In the genomic region with DNA sequence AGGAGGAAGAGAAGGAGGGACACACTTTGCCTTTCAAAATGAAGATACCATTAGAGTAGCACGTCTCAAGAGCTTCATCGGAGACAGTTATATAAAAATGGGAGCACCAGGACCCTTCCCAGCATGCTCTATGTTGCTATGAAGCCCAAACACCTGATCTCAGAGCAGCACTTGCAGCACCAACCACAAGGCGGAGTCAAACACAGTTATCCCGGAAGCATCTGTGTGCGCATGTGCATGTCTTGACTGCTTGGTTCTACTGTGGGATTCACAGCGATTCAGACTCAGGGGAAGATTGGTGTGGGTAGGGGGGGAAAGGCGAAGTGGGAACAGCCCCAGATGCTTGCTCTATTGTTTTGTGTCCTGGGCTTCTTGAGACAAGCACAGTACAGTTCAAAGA, we compare ENCODE assay signal across 8 mouse cellular contexts. TPM values are rescaled to one million over a fixed set of nuclear protein-coding genes. Genes with fewer than 3 reads are reported as not detected.
DNase-seq lines count a peak whose midpoint lies in the region; ATAC-seq and TF ChIP-seq lines count a peak whose summit lies in the region.

No protein-coding gene starts in this region.

- no peak overlapping the region for H3K9ac ChIP-seq in hindbrain, postnatal 0 days (replicated peaks; ENCODE audit: low read length)
- H3K9ac ChIP-seq in hindbrain, embryonic 16.5 days (ENCODE audit: low read depth, low read length), result no peak overlapping the region
- no peak overlapping the region for H3K9ac ChIP-seq in CH12.LX (ENCODE audit: insufficient read depth, low read depth)
- no peak overlapping the region for H3K9ac ChIP-seq in liver, postnatal 0 days (replicated peaks)

- TF ChIP-seq RAD21 in CH12.LX (IDR thresholded peaks at IDR 0.05; ENCODE audit: low read depth, low read length), result peak; percentile 67

- H3K27ac ChIP-seq in hindbrain, postnatal 0 days, result no peak overlapping the region
- H3K27ac ChIP-seq in hindbrain, embryonic 16.5 days (ENCODE audit: low read depth, low read length), result no peak overlapping the region
- no peak overlapping the region for H3K27ac ChIP-seq in CH12.LX (ENCODE audit: insufficient read depth, low read depth)
- no peak overlapping the region for H3K27ac ChIP-seq in cortical plate, adult 2 months (ENCODE audit: insufficient read depth, low read length)
- no peak overlapping the region for H3K27ac ChIP-seq in liver, postnatal 0 days (ENCODE audit: low read depth)

- peak; percentile 62; the same call in 1 of the 2 replicates for ATAC-seq in hindbrain, postnatal 0 days
- no peak for ATAC-seq in hindbrain, embryonic 16.5 days
- no peak for ATAC-seq in liver, postnatal 0 days

- DNase-seq in hindbrain, postnatal 0 days (ENCODE audit: low spot score), result peak; percentile 55
- DNase-seq in CH12.LX (ENCODE audit: extremely low read depth), result peak; percentile 72
- DNase-seq in liver, postnatal 0 days, result peak; percentile 65
- DNase-seq in thymus, postnatal 10 days (ENCODE audit: low spot score in 2 of 2), result peak; percentile 42 to 60
- DNase-seq in c-Kit-positive CD71-positive TER-119-positive erythroid progenitor cells, embryonic 14.5 days (ENCODE audit: low spot score), result no peak
- no peak for DNase-seq in urinary bladder, postnatal 36 days (ENCODE audit: low spot score in 2 of 2)

- no peak overlapping the region for H3K4me2 ChIP-seq in hindbrain, postnatal 0 days (ENCODE audit: low read depth, low read length)
- no peak overlapping the region for H3K4me2 ChIP-seq in hindbrain, embryonic 16.5 days (ENCODE audit: low read length)
- no peak overlapping the region for H3K4me2 ChIP-seq in CH12.LX (ENCODE audit: insufficient read depth, low read depth, poor library complexity, severe bottlenecking)
- H3K4me2 ChIP-seq in liver, postnatal 0 days (ENCODE audit: low read depth, low read length), result no peak overlapping the region

- H3K4me1 ChIP-seq in hindbrain, postnatal 0 days (ENCODE audit: insufficient read depth, low read length), result no peaks in the 10 kb centered on the region
- peaks cover 5% of the 10 kb centered on the region for H3K4me1 ChIP-seq in hindbrain, embryonic 16.5 days (ENCODE audit: control insufficient read depth, insufficient read depth, low read depth, low read length)
- peaks cover 0 to 7% of the 10 kb centered on the region in 2 experiments; a peak in 2 of 4 replicates for H3K4me1 ChIP-seq in CH12.LX (ENCODE audit: control insufficient read depth in 1 of 2, insufficient read depth in 2 of 2)
- H3K4me1 ChIP-seq in cortical plate, adult 2 months (ENCODE audit: control insufficient read depth, insufficient read depth, low read length), result no peaks in the 10 kb centered on the region
- H3K4me1 ChIP-seq in liver, postnatal 0 days (ENCODE audit: insufficient read depth), result 0 out of 2 replicates have a peak, but pooled peaks cover 3% of the 10 kb centered on the region

- H3K27me3 ChIP-seq in hindbrain, postnatal 0 days (ENCODE audit: insufficient read depth, low read length), result no peaks in the 10 kb centered on the region
- no peaks in the 10 kb centered on the region for H3K27me3 ChIP-seq in hindbrain, embryonic 16.5 days (replicated peaks; ENCODE audit: control insufficient read depth, insufficient read depth, low read length)
- no peaks in the 10 kb centered on the region for H3K27me3 ChIP-seq in CH12.LX (replicated peaks)
- H3K27me3 ChIP-seq in liver, postnatal 0 days (ENCODE audit: insufficient read depth, low read length), result no peaks in the 10 kb centered on the region

- H3K36me3 ChIP-seq in hindbrain, postnatal 0 days (ENCODE audit: insufficient read depth, low read length), result no peaks in the 10 kb centered on the region
- no peaks in the 10 kb centered on the region for H3K36me3 ChIP-seq in hindbrain, embryonic 16.5 days (ENCODE audit: control insufficient read depth, insufficient read depth, low read length)
- H3K36me3 ChIP-seq in CH12.LX (replicated peaks in 1 of 2; ENCODE audit: control insufficient read depth in 1 of 2, insufficient read depth in 1 of 2, low read length in 1 of 2), result peaks cover 10 to 44% of the 10 kb centered on the region in 2 experiments
- peaks cover 34% of the 10 kb centered on the region for H3K36me3 ChIP-seq in liver, postnatal 0 days (replicated peaks; ENCODE audit: insufficient read depth, low read length)

- no peaks in the 10 kb centered on the region for H3K79me2 ChIP-seq in CH12.LX (replicated peaks; ENCODE audit: control insufficient read depth, extremely low read depth, insufficient read depth, poor library complexity, severe bottlenecking)

- dilution Hi-C loops in CH12.LX (cut with MboI; ENCODE audit: extremely low pct_ligation_motif_present, extremely low pct_unique_long_range_greater_than_20kb, low sequenced_read_pairs), result no loop called here

- WGBS in hindbrain, postnatal 0 days, result 75% methylated on average over 7 of the region's 7 CpGs
- WGBS in hindbrain, embryonic 16.5 days, result 78% methylated on average over 7 of the region's 7 CpGs
- WGBS in liver, postnatal 0 days (ENCODE audit: insufficient replicate concordance), result 69% methylated on average over 7 of the region's 7 CpGs

- H3K4me3 ChIP-seq in hindbrain, postnatal 0 days (ENCODE audit: low read length), result no peak overlapping the region
- H3K4me3 ChIP-seq in hindbrain, embryonic 16.5 days (ENCODE audit: low read length), result no peak overlapping the region
- no peak overlapping the region for H3K4me3 ChIP-seq in CH12.LX (replicated peaks in 1 of 3; ENCODE audit: low read depth in 2 of 3, low read length in 2 of 3, poor library complexity in 1 of 3)
- H3K4me3 ChIP-seq in cortical plate, adult 2 months (ENCODE audit: insufficient read depth, low read length), result no peak overlapping the region
- H3K4me3 ChIP-seq in liver, postnatal 0 days (ENCODE audit: low read depth, low read length), result no peak overlapping the region

- no peak for TF ChIP-seq EP300 in CH12.LX (IDR thresholded peaks at IDR 0.05; ENCODE audit: low read length)
- no peak for TF ChIP-seq EP300 in liver, postnatal 0 days (IDR thresholded peaks at IDR 0.05; ENCODE audit: low read depth)

- no peak for TF ChIP-seq POLR2A in CH12.LX (IDR thresholded peaks at IDR 0.05; ENCODE audit: low read depth, low read length)
- no peak for TF ChIP-seq POLR2A in cortical plate, adult 2 months (IDR thresholded peaks at IDR 0.05; ENCODE audit: extremely low read depth, insufficient read depth, low read length)

- peak; percentile 67 for TF ChIP-seq CTCF in hindbrain, postnatal 0 days (IDR thresholded peaks at IDR 0.05; ENCODE audit: low read depth)
- peak; percentile 33 to 71; a peak in 3 of 4 replicates for TF ChIP-seq CTCF in CH12.LX (conservative IDR thresholded peaks at IDR 0.05 in 1 of 2, IDR thresholded peaks at IDR 0.05 in 1 of 2; ENCODE audit: low read depth in 2 of 2, low read length in 2 of 2)
- peak; percentile 26; the same call in 1 of the 2 replicates for TF ChIP-seq CTCF in cortical plate, adult 2 months (IDR thresholded peaks at IDR 0.05; ENCODE audit: extremely low read depth, insufficient read depth, low read length)
- peak; percentile 71 for TF ChIP-seq CTCF in liver, postnatal 0 days (IDR thresholded peaks at IDR 0.05; ENCODE audit: low read depth)

- in situ Hi-C loops in CH12.LX (cut with MboI; ENCODE audit: low pct_ligation_motif_present, low pct_unique_long_range_greater_than_20kb, low sequenced_read_pairs), result no loop called here

- H3K9me3 ChIP-seq in hindbrain, postnatal 0 days (ENCODE audit: low read length), result no peaks in the 10 kb centered on the region
- H3K9me3 ChIP-seq in hindbrain, embryonic 16.5 days (ENCODE audit: control insufficient read depth, low read length), result no peaks in the 10 kb centered on the region
- no peaks in the 10 kb centered on the region for H3K9me3 ChIP-seq in CH12.LX (replicated peaks; ENCODE audit: low read length)
- H3K9me3 ChIP-seq in liver, postnatal 0 days (ENCODE audit: low read length), result no peaks in the 10 kb centered on the region

TF ChIP-seq in CH12.LX, 34 proteins besides CTCF, POLR2A, EP300 and RAD21 (continues in another document):
- no peak for TF ChIP-seq ZC3H11A (IDR thresholded peaks at IDR 0.05; ENCODE audit: low read depth, low read length)
- no peak for TF ChIP-seq MEF2A (IDR thresholded peaks at IDR 0.05; ENCODE audit: borderline replicate concordance, low read depth, low read length)
- no peak for TF ChIP-seq ZKSCAN1 (IDR thresholded peaks at IDR 0.05; ENCODE audit: borderline replicate concordance, low read depth, low read length)
- TF ChIP-seq CHD1 (IDR thresholded peaks at IDR 0.05; ENCODE audit: low read depth, low read length), result no peak
- TF ChIP-seq USF1 (IDR thresholded peaks at IDR 0.05; ENCODE audit: low read depth, low read length), result no peak
- no peak for TF ChIP-seq POLR2AphosphoS2 (IDR thresholded peaks at IDR 0.05; ENCODE audit: low read depth, low read length)
- no peak for TF ChIP-seq HCFC1 (IDR thresholded peaks at IDR 0.05; ENCODE audit: low read depth, low read length)

RNA-seq across cellular contexts. Expression of a gene that starts 21.2 kb away (rescaled TPM):
- 4.2 and 7.0 TPM in 2 replicates for total RNA-seq in hindbrain, postnatal 0 days (2014; rRNA removed)
- polyA plus RNA-seq in hindbrain, postnatal 0 days (2015; fragmentation: Nextera tagmentation; extraction: Ambion mirVana), result 2.3 and 4.2 TPM in 2 replicates
- 3.3 TPM in 2 replicates for polyA plus RNA-seq in hindbrain, embryonic 16.5 days (2015; fragmentation: Nextera tagmentation; extraction: Ambion mirVana)
- total RNA-seq in CH12.LX (2012; rRNA removed) (4.5 and 6.6 TPM in 2 replicates), CH12.LX (2014; rRNA removed) (4.2 and 4.5 TPM in 2 replicates)
- 6.4 and 7.3 TPM in 2 replicates for polyA plus RNA-seq in CH12.LX (2012; ENCODE audit: insufficient read length, low read depth)
- 4.6 and 5.3 TPM in 2 replicates for polyA plus RNA-seq in cortical plate, adult 2 months (2012; rRNA removed)
- 8.2 and 9.3 TPM in 2 replicates for polyA plus RNA-seq in liver, postnatal 0 days (2015; fragmentation: Nextera tagmentation; extraction: Ambion mirVana)

RNA-seq across cellular contexts. Expression of a gene that starts 51.0 kb away (rescaled TPM):
- total RNA-seq in hindbrain, postnatal 0 days (2014; rRNA removed), result 0.31 and 1.7 TPM in 2 replicates
- 19.1 and 28.5 TPM in 2 replicates for polyA plus RNA-seq in hindbrain, postnatal 0 days (2015; fragmentation: Nextera tagmentation; extraction: Ambion mirVana)
- 12.5 TPM in 2 replicates for polyA plus RNA-seq in hindbrain, embryonic 16.5 days (2015; fragmentation: Nextera tagmentation; extraction: Ambion mirVana)
- 6.5 and 7.8 TPM in 2 replicates for total RNA-seq in CH12.LX (2012; rRNA removed)
- 1.6 and 2.2 TPM in 2 replicates for total RNA-seq in CH12.LX (2014; rRNA removed)
- 7.2 and 9.7 TPM in 2 replicates for polyA plus RNA-seq in CH12.LX (2012; ENCODE audit: insufficient read length, low read depth)
- 6.0 and 6.8 TPM in 2 replicates for polyA plus RNA-seq in cortical plate, adult 2 months (2012; rRNA removed)
- polyA plus RNA-seq in liver, postnatal 0 days (2015; fragmentation: Nextera tagmentation; extraction: Ambion mirVana), result 35.8 and 39.2 TPM in 2 replicates

RNA-seq across cellular contexts. Expression of a gene that starts 51.3 kb away (rescaled TPM):
- total RNA-seq in hindbrain, postnatal 0 days (2014; rRNA removed), result 19.1 and 21.3 TPM in 2 replicates
- polyA plus RNA-seq in hindbrain, postnatal 0 days (2015; fragmentation: Nextera tagmentation; extraction: Ambion mirVana), result 30.0 and 30.7 TPM in 2 replicates
- 28.8 and 31.5 TPM in 2 replicates for polyA plus RNA-seq in hindbrain, embryonic 16.5 days (2015; fragmentation: Nextera tagmentation; extraction: Ambion mirVana)
- total RNA-seq in CH12.LX (2012; rRNA removed), result 23.1 and 28.7 TPM in 2 replicates
- 36.1 and 39.7 TPM in 2 replicates for total RNA-seq in CH12.LX (2014; rRNA removed)
- 38.9 and 43.8 TPM in 2 replicates for polyA plus RNA-seq in CH12.LX (2012; ENCODE audit: insufficient read length, low read depth)
- polyA plus RNA-seq in cortical plate, adult 2 months (2012; rRNA removed), result 10.1 and 10.7 TPM in 2 replicates
- 10.4 and 12.0 TPM in 2 replicates for polyA plus RNA-seq in liver, postnatal 0 days (2015; fragmentation: Nextera tagmentation; extraction: Ambion mirVana)

Comparison
In these comparisons a context has a peak if more than half of its experiments do, and no peak if none do; other contexts are left out.
1. DNase-seq: peak in hindbrain, postnatal 0 days (single experiment), CH12.LX (single experiment), liver, postnatal 0 days (single experiment) and thymus, postnatal 10 days (2 of 2); none in c-Kit-positive CD71-positive TER-119-positive erythroid progenitor cells, embryonic 14.5 days (single experiment) and urinary bladder, postnatal 36 days (0 of 2).
2. Peak in every context shown above with its lines, with median percentiles within 50 percentile points of each other: CTCF ChIP-seq.